Mouse (Mus musculus) heart, embryonic 10.5 days (tissue): Measurements from ENCODE around the gene Ptpn23. TPM values are rescaled to one million over a fixed set of nuclear protein-coding genes. Genes with fewer than 3 reads are reported as not detected.
"Not testable (repeated sequence)": the region's sequence is repeated elsewhere in the genome, so short reads cannot be mapped to it uniquely, and the experiment has no call there.

Source experiments
- DNase-seq: peaks from one replicate; pipeline ENCODE4 v3.0.0-alpha.2; 2017; ENCODE audit warnings: low spot score
- H3K27ac ChIP-seq: fragments of 300-500 bp; sonication (generic); 2 replicates; pipeline ENCODE4 v1.5.1; 2016; ENCODE audit warnings: mild to moderate bottlenecking
- H3K27me3 ChIP-seq: fragments of 300-500 bp; sonication (generic); 2 replicates; pipeline ENCODE4 v1.6.1; 2016; ENCODE audit warnings: mild to moderate bottlenecking; ENCODE audit not compliant: poor library complexity, insufficient read depth, severe bottlenecking
- H3K36me3 ChIP-seq: fragments of 300-500 bp; sonication (generic); 2 replicates; pipeline ENCODE4 v1.6.1; 2016; ENCODE audit warnings: mild to moderate bottlenecking, moderate library complexity
- H3K4me1 ChIP-seq: fragments of 300-500 bp; sonication (generic); 2 replicates; pipeline ENCODE4 v1.6.1; 2016; ENCODE audit warnings: mild to moderate bottlenecking
- H3K4me3 ChIP-seq: fragments of 300-500 bp; sonication (generic); 2 replicates; pipeline ENCODE4 v1.5.1; 2016; ENCODE audit warnings: mild to moderate bottlenecking, moderate library complexity
- H3K9me3 ChIP-seq: fragments of 300-500 bp; sonication (generic); 2 replicates; pipeline ENCODE4 v1.6.1; 2016; ENCODE audit warnings: mild to moderate bottlenecking, moderate library complexity
- WGBS: fragments of 180-500 bp; shearing (Covaris S2); methylation state at CpG from one replicate; pipeline ENCODE4 v1.1.7; 2016; 5-methylcytosine and 5-hydroxymethylcytosine counted together
- polyA plus RNA-seq: library from polyadenylated mRNA; unstranded; fragments of >200 nt; fragmentation: Nextera tagmentation; extraction: Ambion mirVana; gene quantifications from 2 replicates; pipeline ENCODE4 v1.2.1, GENCODE M21; 2016

The Ptpn23 gene
- polyA plus RNA-seq, 1 experiment from 2014 or later: 18.4 TPM

DNA sequence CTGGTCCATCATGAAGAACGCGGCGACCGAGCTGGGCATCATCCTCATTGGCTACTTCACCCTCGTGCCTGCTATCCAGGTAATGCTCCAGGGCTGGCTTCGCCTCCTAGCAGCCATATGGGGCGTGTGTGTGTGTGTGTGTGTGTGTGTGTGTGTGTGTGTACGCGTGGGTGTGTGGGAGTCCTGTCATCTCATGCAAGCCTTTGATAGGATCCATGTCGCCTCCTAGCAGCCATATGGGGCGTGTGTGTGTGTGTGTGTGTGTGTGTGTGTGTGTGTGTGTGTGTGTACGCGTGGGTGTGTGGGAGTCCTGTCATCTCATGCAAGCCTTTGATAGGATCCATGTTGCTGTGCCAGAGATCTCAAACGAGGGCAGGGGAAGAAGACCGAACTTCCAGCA is 30.4 kb downstream of the Ptpn23 start:
- H3K4me3 ChIP-seq, H3K9me3 ChIP-seq, H3K27ac ChIP-seq, DNase-seq: not testable (repeated sequence)
- 78% methylated on average over 15 of the region's 15 CpGs for WGBS
- Histone ChIP-seq H3K4me1 (peaks cover 16% of the 10 kb centered on the region), H3K36me3 (peaks cover 71% of the 10 kb centered on the region), H3K27me3 (0 out of 2 replicates have a peak, but pooled peaks cover 15% of the 10 kb centered on the region)

DNA sequence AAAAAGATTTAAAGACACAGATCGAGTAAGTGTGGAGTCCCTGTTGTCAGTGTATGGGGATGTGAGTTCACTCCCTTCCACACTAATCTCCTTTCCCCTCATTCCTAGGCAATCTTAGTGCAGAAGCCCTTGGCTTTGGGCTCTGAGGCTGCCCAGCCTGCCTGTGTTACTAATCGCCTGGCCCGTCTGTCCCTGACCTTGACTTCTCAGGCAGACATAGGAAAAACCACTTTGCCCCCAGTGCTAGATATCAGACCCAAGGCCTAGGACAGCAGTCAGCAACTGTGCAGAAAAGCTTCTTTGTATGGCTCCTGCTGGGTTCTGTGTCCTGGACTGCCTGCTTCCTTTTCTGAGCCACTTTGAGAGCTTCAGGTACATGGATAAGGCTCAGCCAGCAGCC is 32.3 kb downstream of the Ptpn23 start:
- 86% methylated on average over 3 of the region's 3 CpGs for WGBS
- Histone ChIP-seq H3K9me3 (no peaks in the 10 kb centered on the region), H3K27ac (no peak overlapping the region), H3K27me3 (0 out of 2 replicates have a peak, but pooled peaks cover 15% of the 10 kb centered on the region), H3K4me1 (peaks cover 14% of the 10 kb centered on the region), H3K4me3 (no peak overlapping the region), H3K36me3 (peaks cover 69% of the 10 kb centered on the region)
- no peak for DNase-seq

DNA sequence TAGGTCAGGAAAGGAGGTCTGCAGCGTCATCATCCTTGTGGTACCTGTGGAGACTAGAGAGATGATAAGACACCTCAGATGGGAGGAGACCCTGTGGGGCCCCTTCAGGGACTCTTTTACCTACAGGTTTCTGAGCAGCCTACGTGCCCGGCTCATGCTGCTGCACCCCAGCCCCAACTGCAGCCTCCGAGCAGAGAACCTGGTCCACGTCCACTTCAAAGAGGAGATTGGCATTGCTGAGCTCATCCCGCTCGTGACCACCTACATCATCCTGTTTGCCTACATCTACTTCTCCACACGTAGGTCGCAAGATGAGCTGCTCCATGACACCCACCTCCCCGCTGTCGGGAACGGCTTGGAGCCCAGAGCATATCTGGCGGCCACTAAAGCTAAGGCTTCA is 34.1 kb downstream of the Ptpn23 start:
- H3K27ac ChIP-seq: no peak overlapping the region
- no peak overlapping the region for H3K4me3 ChIP-seq
- H3K36me3 ChIP-seq: peaks cover 56% of the 10 kb centered on the region
- no peak for DNase-seq
- no peaks in the 10 kb centered on the region for H3K27me3 ChIP-seq
- 0 out of 2 replicates have a peak, but pooled peaks cover 7% of the 10 kb centered on the region for H3K4me1 ChIP-seq
- H3K9me3 ChIP-seq: no peaks in the 10 kb centered on the region
- WGBS: 91% methylated on average over 13 of the region's 13 CpGs

DNA sequence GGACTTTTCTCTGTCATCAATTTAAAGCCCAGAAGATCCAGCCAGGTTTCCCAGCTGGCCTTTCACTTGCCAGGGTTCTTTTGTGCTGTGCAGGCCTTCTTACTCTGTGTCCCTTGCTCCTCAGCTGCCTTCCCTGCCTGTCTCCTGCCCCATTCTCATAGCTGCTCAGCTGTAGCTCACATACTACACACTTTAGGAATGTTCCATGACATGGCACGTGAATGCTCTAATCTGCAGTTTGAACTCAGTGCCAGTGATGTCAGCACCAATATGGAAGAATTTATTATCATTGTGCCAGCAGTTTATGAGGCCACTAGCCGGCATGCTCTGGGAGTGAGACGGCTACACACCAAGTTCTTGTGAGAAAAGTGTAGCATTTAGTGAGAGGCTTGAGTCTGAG is 38.2 kb downstream of the Ptpn23 start:
- H3K27ac ChIP-seq: no peak overlapping the region
- DNase-seq: no peak
- no peaks in the 10 kb centered on the region for H3K27me3 ChIP-seq
- WGBS: 84% methylated on average over 3 of the region's 3 CpGs
- H3K36me3 ChIP-seq: peaks cover 32% of the 10 kb centered on the region
- H3K4me3 ChIP-seq: no peak overlapping the region
- 0 out of 2 replicates have a peak, but pooled peaks cover 7% of the 10 kb centered on the region for H3K4me1 ChIP-seq
- H3K9me3 ChIP-seq: no peaks in the 10 kb centered on the region

DNA sequence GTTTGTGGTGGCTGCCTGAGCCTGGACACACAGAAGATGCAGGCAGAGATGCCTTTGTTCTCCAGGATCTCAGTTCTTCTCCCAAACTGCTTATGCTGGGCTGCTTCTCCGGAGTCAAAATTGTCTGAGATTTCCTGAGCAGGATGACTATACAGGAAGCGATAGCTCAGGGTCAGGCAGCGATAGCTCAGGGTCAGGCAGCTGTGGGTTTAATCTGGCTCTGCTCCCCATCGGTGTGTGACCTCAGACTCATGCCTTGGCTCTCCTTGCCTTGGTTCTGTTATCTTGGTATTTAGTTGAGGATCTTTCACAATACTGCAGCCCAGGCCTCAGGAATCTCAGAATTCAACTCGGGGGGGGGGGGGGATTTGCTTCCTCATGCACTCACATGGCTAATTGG is 41.3 kb downstream of the Ptpn23 start:
- no peak overlapping the region for H3K4me3 ChIP-seq
- no peaks in the 10 kb centered on the region for H3K27me3 ChIP-seq
- H3K36me3 ChIP-seq: peaks cover 22% of the 10 kb centered on the region; the same call in 1 of the 2 replicates
- H3K9me3 ChIP-seq: no peaks in the 10 kb centered on the region
- WGBS: 59% methylated on average over 5 of the region's 5 CpGs
- no peak overlapping the region for H3K27ac ChIP-seq
- no peaks in the 10 kb centered on the region for H3K4me1 ChIP-seq
- DNase-seq: no peak

DNA sequence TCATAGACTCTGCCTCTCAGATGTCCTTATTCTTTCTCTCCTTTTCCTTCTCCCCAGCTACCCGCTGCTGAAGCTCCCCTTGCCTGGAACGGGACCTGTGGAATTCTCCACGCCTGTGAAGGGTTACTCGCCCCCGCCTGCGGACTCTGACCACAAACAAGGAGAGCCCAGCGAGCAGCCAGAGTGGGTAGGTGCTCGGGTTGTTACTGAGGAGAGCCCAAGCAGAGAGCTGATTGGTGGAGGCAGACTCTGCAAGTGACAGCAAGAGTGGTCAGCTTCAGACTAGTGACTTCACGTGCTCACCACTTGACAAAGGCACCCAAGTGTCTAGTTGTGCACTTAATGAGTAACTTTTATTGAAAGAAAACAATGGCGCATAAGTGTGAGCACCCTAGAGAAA is 45.7 kb downstream of the Ptpn23 start:
- no peak overlapping the region for H3K4me3 ChIP-seq
- H3K27me3 ChIP-seq: no peaks in the 10 kb centered on the region
- no peaks in the 10 kb centered on the region for H3K4me1 ChIP-seq
- H3K36me3 ChIP-seq: peaks cover 22% of the 10 kb centered on the region; the same call in 1 of the 2 replicates
- 79% methylated on average over 10 of the region's 10 CpGs for WGBS
- no peaks in the 10 kb centered on the region for H3K9me3 ChIP-seq
- no peak overlapping the region for H3K27ac ChIP-seq
- DNase-seq: no peak

GRCm38 (mm10) chr9:110361299-110361698 is 46.7 kb downstream of the Ptpn23 start:
- no peak overlapping the region for H3K4me3 ChIP-seq
- no peaks in the 10 kb centered on the region for H3K9me3 ChIP-seq
- no peaks in the 10 kb centered on the region for H3K4me1 ChIP-seq
- 74% methylated on average over 12 of the region's 12 CpGs for WGBS
- H3K27ac ChIP-seq: no peak overlapping the region
- DNase-seq: no peak
- H3K27me3 ChIP-seq: no peaks in the 10 kb centered on the region
- H3K36me3 ChIP-seq: peaks cover 22% of the 10 kb centered on the region; the same call in 1 of the 2 replicates

DNA sequence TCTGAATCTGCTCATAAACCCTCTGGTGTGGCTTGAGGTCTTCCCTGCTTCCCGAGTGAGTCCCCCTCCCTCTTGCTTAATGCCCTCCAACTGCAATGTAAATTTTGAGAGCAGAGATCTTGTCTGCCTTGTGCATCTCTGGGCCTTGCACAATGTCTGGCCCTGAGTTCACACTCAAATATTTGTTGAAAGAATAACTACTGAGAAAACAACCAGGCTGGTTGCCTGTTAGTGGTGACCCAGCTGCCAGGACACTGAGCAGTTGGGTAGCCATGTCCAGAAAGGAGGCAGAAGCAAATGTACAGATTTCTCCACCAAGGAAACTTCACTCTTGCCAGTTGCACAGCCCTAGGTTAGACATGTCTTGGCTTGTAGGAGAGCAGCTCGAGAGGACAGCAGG is 49.7 kb downstream of the Ptpn23 start:
- Histone ChIP-seq H3K27me3 (no peaks in the 10 kb centered on the region), H3K9me3 (no peaks in the 10 kb centered on the region), H3K27ac (no peak overlapping the region), H3K36me3 (peaks cover 5% of the 10 kb centered on the region; the same call in 1 of the 2 replicates), H3K4me3 (no peak overlapping the region), H3K4me1 (peaks cover 4% of the 10 kb centered on the region; the same call in 1 of the 2 replicates)
- DNase-seq: no peak
- WGBS: 87% methylated on average over 2 of the region's 2 CpGs

- DNase-seq: no peak
- no peak overlapping the region for H3K27ac ChIP-seq
- no peaks in the 10 kb centered on the region for H3K9me3 ChIP-seq
- H3K4me1 ChIP-seq: peaks cover 16% of the 10 kb centered on the region
- H3K4me3 ChIP-seq: no peak overlapping the region
- 74% methylated on average over 8 of the region's 8 CpGs for WGBS
- no peaks in the 10 kb centered on the region for H3K27me3 ChIP-seq
- H3K36me3 ChIP-seq: peaks cover 4% of the 10 kb centered on the region; the same call in 1 of the 2 replicates
Measured at GRCm38 (mm10) chr9:110351932-110352632, 55.9 kb downstream of the Ptpn23 start.

DNA sequence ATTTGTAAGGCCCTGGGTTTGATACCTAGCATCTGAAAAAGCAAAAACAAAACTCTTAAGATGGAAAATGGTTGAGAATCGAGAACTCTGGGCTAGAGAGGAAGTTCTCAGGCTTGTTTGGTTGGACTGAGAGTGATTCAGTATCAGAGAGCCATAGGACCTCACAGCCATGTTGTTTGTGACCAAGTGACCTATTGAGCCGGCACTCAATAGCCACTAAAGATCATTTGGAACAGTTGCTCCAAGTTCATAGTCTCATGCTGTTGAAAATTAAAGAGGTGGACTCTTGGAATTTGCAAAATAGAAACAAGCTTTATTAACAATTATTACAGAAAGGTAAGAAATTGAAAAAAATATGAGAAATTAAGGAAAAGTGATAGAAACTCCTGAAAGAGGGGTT is 56.7 kb downstream of the Ptpn23 start:
- WGBS: 87% methylated on average over 2 of the region's 2 CpGs
- Histone ChIP-seq H3K27ac (no peak overlapping the region), H3K4me1 (peaks cover 16% of the 10 kb centered on the region), H3K36me3 (peaks cover 4% of the 10 kb centered on the region; the same call in 1 of the 2 replicates), H3K4me3 (no peak overlapping the region), H3K27me3 (no peaks in the 10 kb centered on the region), H3K9me3 (no peaks in the 10 kb centered on the region)
- DNase-seq: no peak

DNA sequence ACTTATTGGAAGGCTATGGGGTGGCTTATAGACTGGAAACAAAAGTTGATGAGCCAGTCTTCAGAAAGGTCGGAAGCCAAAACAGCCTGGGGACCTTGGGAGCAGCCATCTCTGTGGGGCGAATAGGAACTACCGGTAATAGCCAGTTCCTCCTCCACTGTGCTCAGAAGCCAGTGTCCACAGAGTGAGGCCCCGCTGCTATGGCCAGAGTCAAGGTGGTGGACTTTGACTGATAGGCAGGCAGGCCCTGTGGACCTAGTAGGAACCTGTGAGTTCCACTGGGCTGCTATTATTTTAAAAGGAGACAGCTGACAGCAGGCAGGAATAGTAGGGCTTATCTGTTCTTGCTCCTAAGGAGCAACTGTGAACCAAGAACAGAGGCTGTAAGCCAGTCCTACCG is 57.4 kb downstream of the Ptpn23 start:
- no peaks in the 10 kb centered on the region for H3K27me3 ChIP-seq
- H3K27ac ChIP-seq: no peak overlapping the region
- no peak for DNase-seq
- H3K36me3 ChIP-seq: peaks cover 4% of the 10 kb centered on the region; the same call in 1 of the 2 replicates
- no peaks in the 10 kb centered on the region for H3K9me3 ChIP-seq
- 79% methylated on average over 5 of the region's 5 CpGs for WGBS
- no peak overlapping the region for H3K4me3 ChIP-seq
- H3K4me1 ChIP-seq: peaks cover 16% of the 10 kb centered on the region

DNA sequence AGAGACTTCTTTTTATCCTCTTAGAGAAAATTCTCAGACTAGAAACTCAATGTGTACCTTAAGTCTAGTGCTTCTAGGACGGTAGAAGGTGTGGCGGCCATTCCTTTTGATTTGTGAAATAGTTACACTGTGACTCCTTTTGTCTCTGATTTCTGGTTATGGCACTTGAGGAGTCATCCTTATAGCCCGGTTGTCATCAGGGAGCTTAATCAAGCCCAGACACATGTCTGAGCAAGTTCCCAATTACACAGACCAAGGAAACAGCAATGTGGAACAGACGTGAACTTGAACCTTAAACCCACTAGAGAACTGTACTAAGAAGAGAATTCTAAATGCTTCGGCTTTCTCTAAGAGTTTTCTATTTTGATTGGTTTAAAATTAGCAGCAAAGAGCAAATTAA is 57.8 kb downstream of the Ptpn23 start:
- H3K4me1 ChIP-seq: peaks cover 16% of the 10 kb centered on the region
- WGBS: 84% methylated on average over 5 of the region's 5 CpGs
- no peak overlapping the region for H3K27ac ChIP-seq
- H3K27me3 ChIP-seq: no peaks in the 10 kb centered on the region
- H3K36me3 ChIP-seq: peaks cover 4% of the 10 kb centered on the region; the same call in 1 of the 2 replicates
- no peak overlapping the region for H3K4me3 ChIP-seq
- no peak for DNase-seq
- H3K9me3 ChIP-seq: no peaks in the 10 kb centered on the region

- H3K4me3 ChIP-seq: no peak overlapping the region
- no peak overlapping the region for H3K27ac ChIP-seq
- H3K9me3 ChIP-seq: no peaks in the 10 kb centered on the region
- no peaks in the 10 kb centered on the region for H3K27me3 ChIP-seq
- peaks cover 4% of the 10 kb centered on the region; the same call in 1 of the 2 replicates for H3K36me3 ChIP-seq
- H3K4me1 ChIP-seq: peaks cover 13% of the 10 kb centered on the region
- DNase-seq: no peak
- WGBS: 65% methylated on average over 4 of the region's 4 CpGs
Measured at GRCm38 (mm10) chr9:110348899-110349298, 59.1 kb downstream of the Ptpn23 start.
